Mouse (Mus musculus): ENCODE measurements at regions not wholly inside any gene's neighbourhood (a gene's known extent, or its start where the extent isn't known, plus 50 kb on each side); places are given as distances from the start of the nearest gene placed in this dataset.

- Histone ChIP-seq H3K27me3 (ENCODE audit: insufficient read depth, low read length) (no peaks in the 10 kb centered on the region), H3K27ac (ENCODE audit: low read length) (no peak overlapping the region), H3K4me1 (ENCODE audit: insufficient read depth, low read length) (no peaks in the 10 kb centered on the region), H3K36me3 (ENCODE audit: insufficient read depth, low read length) (no peaks in the 10 kb centered on the region), H3K9ac (replicated peaks; ENCODE audit: low read length) (no peak overlapping the region), H3K9me3 (ENCODE audit: low read length) (no peaks in the 10 kb centered on the region), H3K4me2 (replicated peaks; ENCODE audit: low read depth, low read length) (no peak overlapping the region), H3K4me3 (ENCODE audit: low read length) (no peak overlapping the region)
- 92% methylated on average over 3 of the region's 3 CpGs for WGBS
- ATAC-seq (ENCODE audit: low FRiP score, low TSS enrichment) = no peak
These were observed 122.8 kb upstream of the Trpm3 start for GRCm38 (mm10) chr19:22015854-22016610.

DNA sequence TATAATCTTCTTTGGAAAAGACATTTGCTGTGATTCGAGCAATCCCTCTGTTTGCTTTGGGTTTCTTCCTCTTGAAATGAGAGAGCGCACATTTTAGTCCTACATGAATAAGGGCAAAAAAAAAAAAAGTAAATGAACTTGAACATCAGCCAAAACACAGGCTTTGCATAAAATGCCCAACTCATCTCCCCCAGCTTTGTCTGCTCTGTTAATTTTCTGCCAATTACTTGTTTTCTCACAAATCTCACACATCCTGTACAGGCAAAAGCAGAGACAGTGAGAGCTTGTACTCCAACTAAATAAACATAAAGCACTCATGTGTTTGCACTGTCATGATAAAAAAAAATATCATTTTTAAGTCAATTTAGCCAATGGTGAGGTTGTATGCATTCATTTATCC, 121.4 kb upstream of the Trpm3 start:
- H3K9me3 ChIP-seq (ENCODE audit: low read length) = no peaks in the 10 kb centered on the region
- 47% methylated on average over 2 of the region's 2 CpGs for WGBS
- ATAC-seq (ENCODE audit: low FRiP score, low TSS enrichment) = no peak

GRCm38 (mm10) chr19:22027577-22027976, 111.3 kb upstream of the Trpm3 start:
- no peaks in the 10 kb centered on the region for H3K27me3 ChIP-seq (ENCODE audit: insufficient read depth, low read length)
- H3K4me2 ChIP-seq (replicated peaks; ENCODE audit: low read depth, low read length) = no peak overlapping the region
- H3K4me3 ChIP-seq (ENCODE audit: low read length) = no peak overlapping the region
- ATAC-seq (ENCODE audit: low FRiP score, low TSS enrichment) = no peak
- H3K36me3 ChIP-seq (ENCODE audit: insufficient read depth, low read length) = no peaks in the 10 kb centered on the region
- H3K9ac ChIP-seq (replicated peaks; ENCODE audit: low read length) = no peak overlapping the region
- no peaks in the 10 kb centered on the region for H3K4me1 ChIP-seq (ENCODE audit: insufficient read depth, low read length)
- no peaks in the 10 kb centered on the region for H3K9me3 ChIP-seq (ENCODE audit: low read length)
- H3K27ac ChIP-seq (ENCODE audit: low read length) = no peak overlapping the region

More for the DNA sequence above, 121.4 kb upstream of the Trpm3 start:
- Histone ChIP-seq H3K4me3 (ENCODE audit: low read length) (no peak overlapping the region), H3K27ac (ENCODE audit: low read length) (no peak overlapping the region), H3K4me1 (ENCODE audit: insufficient read depth, low read length) (no peaks in the 10 kb centered on the region), H3K9ac (replicated peaks; ENCODE audit: low read length) (no peak overlapping the region), H3K36me3 (ENCODE audit: insufficient read depth, low read length) (no peaks in the 10 kb centered on the region), H3K4me2 (replicated peaks; ENCODE audit: low read depth, low read length) (no peak overlapping the region), H3K27me3 (ENCODE audit: insufficient read depth, low read length) (no peaks in the 10 kb centered on the region)

DNA sequence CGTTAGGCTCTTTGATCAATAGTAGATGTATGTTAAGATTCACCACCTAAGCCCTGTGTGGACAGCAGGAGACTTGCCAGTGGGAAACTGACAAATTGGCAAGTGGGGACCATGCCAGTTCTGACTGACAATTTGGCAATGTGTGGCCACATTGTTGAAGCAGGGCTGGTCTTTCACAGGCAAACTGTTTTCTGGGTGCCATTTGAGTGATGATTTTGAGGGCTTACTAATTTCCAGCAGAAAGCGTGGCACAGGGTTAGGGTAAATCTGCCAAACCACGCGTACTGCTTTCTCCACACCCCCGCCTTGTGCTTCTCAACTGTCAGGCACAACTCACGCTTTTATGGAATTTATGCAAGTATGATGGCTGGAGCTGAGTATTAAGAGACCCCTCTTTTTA, 91.2 kb upstream of the Trpm3 start:
- WGBS = 75% methylated on average over 6 of the region's 6 CpGs

DNA sequence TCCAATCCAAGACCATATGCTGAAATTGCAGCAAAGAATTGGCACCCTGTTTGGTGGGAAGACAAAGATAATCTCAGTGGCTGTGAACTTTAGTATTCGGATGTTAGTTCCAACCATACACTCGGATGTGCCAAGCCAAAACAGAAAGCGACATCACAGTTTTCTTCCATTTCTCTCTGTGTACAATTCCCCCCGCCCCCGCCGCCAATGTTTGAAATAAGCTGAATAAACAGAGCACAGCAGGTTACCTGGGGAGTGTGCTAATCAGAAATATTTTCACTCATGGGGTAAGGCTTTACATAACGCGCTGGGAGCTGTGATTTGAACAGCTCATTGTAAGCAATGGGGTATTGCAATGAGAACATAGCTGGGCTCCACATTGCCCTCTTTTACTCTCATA, 72.5 kb upstream of the Trpm3 start:
- Histone ChIP-seq H3K4me2 (replicated peaks; ENCODE audit: low read depth, low read length) (no peak overlapping the region), H3K9ac (replicated peaks; ENCODE audit: low read length) (no peak overlapping the region), H3K36me3 (ENCODE audit: insufficient read depth, low read length) (no peaks in the 10 kb centered on the region), H3K27ac (ENCODE audit: low read length) (no peak overlapping the region), H3K27me3 (ENCODE audit: insufficient read depth, low read length) (no peaks in the 10 kb centered on the region), H3K4me1 (ENCODE audit: insufficient read depth, low read length) (no peaks in the 10 kb centered on the region), H3K4me3 (ENCODE audit: low read length) (no peak overlapping the region), H3K9me3 (ENCODE audit: low read length) (no peaks in the 10 kb centered on the region)
- WGBS = 87% methylated on average over 8 of the region's 8 CpGs
- no peak for ATAC-seq (ENCODE audit: low FRiP score, low TSS enrichment)

More for the DNA sequence above, 91.2 kb upstream of the Trpm3 start:
- H3K4me3 ChIP-seq (ENCODE audit: low read length) = no peak overlapping the region
- no peaks in the 10 kb centered on the region for H3K9me3 ChIP-seq (ENCODE audit: low read length)
- no peak overlapping the region for H3K9ac ChIP-seq (replicated peaks; ENCODE audit: low read length)
- H3K36me3 ChIP-seq (ENCODE audit: insufficient read depth, low read length) = no peaks in the 10 kb centered on the region
- no peak overlapping the region for H3K4me2 ChIP-seq (replicated peaks; ENCODE audit: low read depth, low read length)
- H3K4me1 ChIP-seq (ENCODE audit: insufficient read depth, low read length) = no peaks in the 10 kb centered on the region
- H3K27me3 ChIP-seq (ENCODE audit: insufficient read depth, low read length) = no peaks in the 10 kb centered on the region
- H3K27ac ChIP-seq (ENCODE audit: low read length) = no peak overlapping the region
- no peak for ATAC-seq (ENCODE audit: low FRiP score, low TSS enrichment)

DNA sequence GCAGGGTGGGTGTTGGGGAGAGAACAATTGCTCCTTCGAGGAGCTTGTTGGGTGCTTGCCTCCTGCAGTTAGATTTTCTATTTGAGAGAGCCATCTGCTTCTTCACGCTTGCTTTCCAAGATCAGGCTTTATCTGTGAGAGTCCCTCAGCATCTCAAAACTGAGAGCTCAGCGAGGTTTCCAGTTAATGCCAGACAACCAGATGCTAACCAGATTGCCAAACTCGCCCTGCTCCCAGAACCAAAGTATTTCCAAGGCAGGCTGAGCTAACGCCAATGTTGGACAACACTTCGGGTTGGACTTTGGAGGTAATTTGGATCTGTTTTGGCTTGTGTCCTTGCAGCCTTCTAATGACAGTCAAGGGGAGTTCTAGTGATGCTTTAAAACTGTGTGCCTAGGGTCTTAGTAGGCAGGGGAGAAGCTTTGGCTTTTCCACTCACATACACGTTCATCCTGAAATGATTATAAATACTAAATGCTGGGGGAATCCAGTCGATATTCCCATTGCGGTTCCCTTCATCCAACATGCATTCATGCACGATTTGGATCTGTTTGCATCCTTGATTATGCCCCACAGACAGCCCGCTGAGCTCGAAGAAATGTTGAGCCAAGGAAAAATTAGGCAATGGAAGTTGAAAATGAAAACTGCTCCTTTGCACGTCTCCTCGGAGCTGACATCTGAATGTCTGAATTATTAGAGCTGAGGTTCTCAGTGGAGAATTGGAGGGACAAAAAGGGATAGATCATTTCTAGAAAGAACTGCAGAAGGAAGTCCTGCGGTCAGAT, 68.4 kb upstream of the Trpm3 start:
- WGBS = 83% methylated on average over 15 of the region's 15 CpGs

GRCm38 (mm10) chr19:22071701-22072100, 67.1 kb upstream of the Trpm3 start:
- H3K9ac ChIP-seq (replicated peaks; ENCODE audit: low read length) = no peak overlapping the region
- H3K36me3 ChIP-seq (ENCODE audit: insufficient read depth, low read length) = no peaks in the 10 kb centered on the region
- WGBS = 32% methylated on average over 3 of the region's 3 CpGs
- no peak overlapping the region for H3K4me3 ChIP-seq (ENCODE audit: low read length)
- H3K4me2 ChIP-seq (replicated peaks; ENCODE audit: low read depth, low read length) = no peak overlapping the region
- no peak for ATAC-seq (ENCODE audit: low FRiP score, low TSS enrichment)
- H3K27me3 ChIP-seq (ENCODE audit: insufficient read depth, low read length) = no peaks in the 10 kb centered on the region
- H3K27ac ChIP-seq (ENCODE audit: low read length) = no peak overlapping the region
- H3K9me3 ChIP-seq (ENCODE audit: low read length) = no peaks in the 10 kb centered on the region
- H3K4me1 ChIP-seq (ENCODE audit: insufficient read depth, low read length) = no peaks in the 10 kb centered on the region

More for the DNA sequence above, 68.4 kb upstream of the Trpm3 start:
- Histone ChIP-seq H3K4me3 (ENCODE audit: low read length) (no peak overlapping the region), H3K36me3 (ENCODE audit: insufficient read depth, low read length) (no peaks in the 10 kb centered on the region), H3K27me3 (ENCODE audit: insufficient read depth, low read length) (no peaks in the 10 kb centered on the region), H3K4me1 (ENCODE audit: insufficient read depth, low read length) (no peaks in the 10 kb centered on the region), H3K9ac (replicated peaks; ENCODE audit: low read length) (no peak overlapping the region), H3K4me2 (replicated peaks; ENCODE audit: low read depth, low read length) (no peak overlapping the region), H3K9me3 (ENCODE audit: low read length) (no peaks in the 10 kb centered on the region), H3K27ac (ENCODE audit: low read length) (no peak overlapping the region)
- ATAC-seq (ENCODE audit: low FRiP score, low TSS enrichment) = no peak

DNA sequence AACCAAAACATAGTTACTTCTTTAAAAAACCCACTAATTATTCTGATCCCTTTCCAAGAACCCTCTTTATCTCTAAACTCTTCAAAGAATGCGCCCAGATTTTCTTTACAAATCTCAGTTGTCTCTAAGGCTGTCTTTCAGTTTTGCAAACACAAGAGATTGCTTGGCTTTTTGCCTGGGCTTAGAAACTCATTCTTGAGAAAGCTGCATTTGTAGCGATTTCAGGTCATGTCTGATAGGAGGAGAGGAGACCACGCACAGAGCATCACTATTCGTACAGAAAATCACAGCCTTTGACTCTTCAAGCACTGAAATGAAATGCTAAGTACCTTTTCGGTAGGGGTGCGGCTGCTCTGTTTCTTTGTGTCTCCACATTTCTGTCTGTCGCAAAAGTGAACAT, 64.8 kb upstream of the Trpm3 start:
- Histone ChIP-seq H3K4me3 (ENCODE audit: low read length) (no peak overlapping the region), H3K4me1 (ENCODE audit: insufficient read depth, low read length) (no peaks in the 10 kb centered on the region), H3K9ac (replicated peaks; ENCODE audit: low read length) (no peak overlapping the region), H3K36me3 (ENCODE audit: insufficient read depth, low read length) (no peaks in the 10 kb centered on the region), H3K9me3 (ENCODE audit: low read length) (no peaks in the 10 kb centered on the region), H3K27me3 (ENCODE audit: insufficient read depth, low read length) (no peaks in the 10 kb centered on the region), H3K27ac (ENCODE audit: low read length) (no peak overlapping the region), H3K4me2 (replicated peaks; ENCODE audit: low read depth, low read length) (no peak overlapping the region)
- 78% methylated on average over 7 of the region's 7 CpGs for WGBS
- no peak for ATAC-seq (ENCODE audit: low FRiP score, low TSS enrichment)

DNA sequence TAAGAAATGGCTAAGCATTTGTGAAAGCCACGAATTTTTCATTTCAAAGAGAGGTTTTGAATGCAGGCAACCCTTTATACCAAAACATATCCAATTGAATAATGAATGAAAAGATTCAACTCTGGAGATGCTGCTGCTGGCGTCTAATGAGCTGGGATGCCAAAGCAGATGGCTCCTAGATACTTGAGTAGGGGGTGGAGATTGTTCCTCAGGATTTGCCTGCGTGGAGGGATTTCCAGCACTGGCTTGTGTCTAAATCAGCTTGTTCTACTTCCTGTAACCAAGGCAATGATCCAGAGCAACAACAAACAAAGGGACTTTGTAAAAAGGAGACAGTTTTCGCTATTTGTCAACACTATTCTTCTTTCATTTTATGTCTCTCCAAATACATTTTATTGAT, 57.4 kb upstream of the Trpm3 start:
- no peak overlapping the region for H3K9ac ChIP-seq (replicated peaks; ENCODE audit: low read length)
- 57% methylated on average over 4 of the region's 4 CpGs for WGBS
- no peaks in the 10 kb centered on the region for H3K27me3 ChIP-seq (ENCODE audit: insufficient read depth, low read length)
- no peaks in the 10 kb centered on the region for H3K4me1 ChIP-seq (ENCODE audit: insufficient read depth, low read length)
- H3K27ac ChIP-seq (ENCODE audit: low read length) = no peak overlapping the region
- H3K9me3 ChIP-seq (ENCODE audit: low read length) = no peaks in the 10 kb centered on the region
- ATAC-seq (ENCODE audit: low FRiP score, low TSS enrichment) = no peak
- H3K4me3 ChIP-seq (ENCODE audit: low read length) = no peak overlapping the region
- H3K4me2 ChIP-seq (replicated peaks; ENCODE audit: low read depth, low read length) = no peak overlapping the region
- H3K36me3 ChIP-seq (ENCODE audit: insufficient read depth, low read length) = no peaks in the 10 kb centered on the region

All from kidney, embryonic 16.5 days (tissue).